Mouse (Mus musculus) stomach, postnatal 0 days (tissue): Measurements from ENCODE around the gene Olfr430. TPM values are rescaled to one million over a fixed set of nuclear protein-coding genes. Genes with fewer than 3 reads are reported as not detected.
"Not testable (repeated sequence)": the region's sequence is repeated elsewhere in the genome, so short reads cannot be mapped to it uniquely, and the experiment has no call there.

Experiments used
- ATAC-seq: fragments of 200-750 bp; cut with Nextera tagmentation; 2 replicates; pipeline ENCODE4 v1.8.0; 2017; ENCODE audit not compliant: low FRiP score, low TSS enrichment
- DNase-seq: peaks from one replicate; pipeline ENCODE4 v3.0.0-alpha.2; 2016; ENCODE audit warnings: low spot score
- H3K27ac ChIP-seq: fragments of 300-500 bp; sonication (generic); replicated peaks from 2 replicates; pipeline ENCODE4 v1.5.1; 2014; ENCODE audit warnings: mild to moderate bottlenecking, control low read depth
- H3K27me3 ChIP-seq: fragments of 300-500 bp; sonication (generic); 2 replicates; pipeline ENCODE4 v1.6.1; 2014; ENCODE audit warnings: low read length; ENCODE audit not compliant: control insufficient read depth, insufficient read depth
- H3K36me3 ChIP-seq: fragments of 300-500 bp; sonication (generic); 2 replicates; pipeline ENCODE4 v1.6.1; 2014; ENCODE audit warnings: low read length, mixed read lengths; ENCODE audit not compliant: control insufficient read depth, insufficient read depth
- H3K4me1 ChIP-seq: fragments of 300-500 bp; sonication (generic); replicated peaks from 2 replicates; pipeline ENCODE4 v1.6.1; 2014; ENCODE audit warnings: antibody characterized with exemption; ENCODE audit not compliant: control insufficient read depth, insufficient read depth
- H3K4me2 ChIP-seq: fragments of 300-500 bp; sonication (generic); replicated peaks from 2 replicates; pipeline ENCODE4 v1.6.1; 2014; ENCODE audit warnings: low read depth, mild to moderate bottlenecking, control low read depth, moderate library complexity
- H3K4me3 ChIP-seq: fragments of 300-500 bp; sonication (generic); 2 replicates; pipeline ENCODE4 v1.5.1; 2014; ENCODE audit warnings: low read depth, low read length, control low read depth
- H3K9ac ChIP-seq: fragments of 300-500 bp; sonication (generic); 2 replicates; pipeline ENCODE4 v1.6.1; 2014; ENCODE audit warnings: mild to moderate bottlenecking, low read length, control low read depth, mixed read lengths
- H3K9me3 ChIP-seq: fragments of 300-500 bp; sonication (generic); 2 replicates; pipeline ENCODE4 v1.6.1; 2016; ENCODE audit warnings: low read length; ENCODE audit not compliant: control insufficient read depth
- CTCF ChIP-seq: IDR thresholded peaks from 2 replicates; pipeline ENCODE4 v1.5.1; 2016; ENCODE audit warnings: antibody characterized with exemption, low read depth, mild to moderate bottlenecking, moderate library complexity
- EP300 ChIP-seq: optimal IDR thresholded peaks from 2 replicates; pipeline ENCODE3; 2016; ENCODE audit warnings: antibody characterized with exemption
- WGBS: fragments of 180-500 bp; shearing (Covaris S2); extraction: QIAGEN DNeasy Blood & Tissue Kit; methylation state at CpG from one replicate; pipeline ENCODE4 v1.1.7; 2014; 5-methylcytosine and 5-hydroxymethylcytosine counted together
- polyA plus RNA-seq: library from polyadenylated mRNA; unstranded; fragments of >200 nt; fragmentation: Nextera tagmentation; extraction: Ambion mirVana; gene quantifications from 2 replicates; pipeline ENCODE4 v1.2.1, GENCODE M21; 2015

Gene Olfr430
- polyA plus RNA-seq, 1 experiment from 2014 or later = not detected

GRCm38 (mm10) chr1:174044431-174044830 lies 22.0 kb upstream of the Olfr430 start:
- Histone ChIP-seq H3K4me1 (no peaks in the 10 kb centered on the region), H3K4me3 (no peak overlapping the region), H3K4me2 (no peak overlapping the region), H3K36me3 (no peaks in the 10 kb centered on the region), H3K9me3 (no peaks in the 10 kb centered on the region), H3K9ac (no peak overlapping the region), H3K27ac (no peak overlapping the region), H3K27me3 (no peaks in the 10 kb centered on the region)
- 43% methylated on average over 2 of the region's 2 CpGs for WGBS
- TF ChIP-seq CTCF (no peak), EP300 (no peak)
- no peak for DNase-seq
- ATAC-seq = no peak

- not testable (repeated sequence) for H3K27me3 ChIP-seq
Measured at GRCm38 (mm10) chr1:174048227-174048626, 18.2 kb upstream of the Olfr430 start.

GRCm38 (mm10) chr1:174048893-174049292 lies 17.5 kb upstream of the Olfr430 start, which contains the start of gene Olfr432:
Gene Olfr432 (plus strand): TSS chr1:174049205.
- DNase-seq (no peak), ATAC-seq (no peak)
- Histone ChIP-seq H3K4me1 (no peaks in the 10 kb centered on the region), H3K4me3 (no peak within 1 kb of the TSS), H3K36me3 (no peaks in the 10 kb centered on the region), H3K4me2 (no peak within 1 kb of the TSS), H3K27ac (no peak within 1 kb of the TSS), H3K9me3 (no peaks in the 10 kb centered on the region), H3K9ac (no peak within 1 kb of the TSS), H3K27me3 (no peaks in the 10 kb centered on the region)
- 53% methylated on average over 2 of the region's 2 CpGs for WGBS
- no peak for TF ChIP-seq EP300
- TF ChIP-seq CTCF = no peak

More at GRCm38 (mm10) chr1:174048227-174048626, 18.2 kb upstream of the Olfr430 start:
- not testable (repeated sequence) for H3K9ac ChIP-seq, H3K27ac ChIP-seq, H3K4me2 ChIP-seq, H3K4me1 ChIP-seq, H3K4me3 ChIP-seq, H3K36me3 ChIP-seq, H3K9me3 ChIP-seq, ATAC-seq, DNase-seq
- 63% methylated on average over 6 of the region's 6 CpGs for WGBS

- not testable (repeated sequence) for H3K4me1 ChIP-seq, DNase-seq, H3K9ac ChIP-seq, H3K9me3 ChIP-seq, H3K36me3 ChIP-seq, H3K27ac ChIP-seq, ATAC-seq, H3K27me3 ChIP-seq, H3K4me3 ChIP-seq, H3K4me2 ChIP-seq
- 49% methylated on average over 4 of the region's 4 CpGs for WGBS
Measured at GRCm38 (mm10) chr1:174049357-174049756, 17.0 kb upstream of the Olfr430 start.

GRCm38 (mm10) chr1:174050532-174050931 lies 15.9 kb upstream of the Olfr430 start:
- WGBS = 93% methylated on average over 4 of the region's 4 CpGs
- ATAC-seq = no peak
- TF ChIP-seq CTCF (no peak), EP300 (no peak)

GRCm38 (mm10) chr1:174051515-174051914 lies 14.9 kb upstream of the Olfr430 start:
- H3K4me3 ChIP-seq = no peak overlapping the region
- H3K4me2 ChIP-seq = no peak overlapping the region
- H3K27me3 ChIP-seq = no peaks in the 10 kb centered on the region
- H3K27ac ChIP-seq = no peak overlapping the region
- H3K9ac ChIP-seq = no peak overlapping the region
- WGBS = 77% methylated on average over 4 of the region's 4 CpGs
- TF ChIP-seq CTCF = no peak
- TF ChIP-seq EP300 = no peak
- no peaks in the 10 kb centered on the region for H3K4me1 ChIP-seq
- DNase-seq (no peak), ATAC-seq (no peak)
- H3K36me3 ChIP-seq = no peaks in the 10 kb centered on the region
- H3K9me3 ChIP-seq = no peaks in the 10 kb centered on the region

More at GRCm38 (mm10) chr1:174050532-174050931, 15.9 kb upstream of the Olfr430 start:
- no peak overlapping the region for H3K9ac ChIP-seq
- H3K27ac ChIP-seq = no peak overlapping the region
- no peak overlapping the region for H3K4me2 ChIP-seq
- no peaks in the 10 kb centered on the region for H3K36me3 ChIP-seq
- H3K9me3 ChIP-seq = no peaks in the 10 kb centered on the region
- H3K4me1 ChIP-seq = no peaks in the 10 kb centered on the region
- no peak overlapping the region for H3K4me3 ChIP-seq
- H3K27me3 ChIP-seq = no peaks in the 10 kb centered on the region
- DNase-seq = no peak
